Comparison of ENCODE assay signal across 7 mouse cellular contexts in genomic region chr7:25006171-25006570, GRCm38 (mm10). TPM values are rescaled to one million over a fixed set of nuclear protein-coding genes. Genes with fewer than 3 reads are reported as not detected.
A peak's percentile ranks its signal among the peaks of the same experiment; 100 is the strongest.
DNase-seq lines count a peak whose midpoint lies in the region; ATAC-seq and TF ChIP-seq lines count a peak whose summit lies in the region.

No protein-coding gene starts in this region.

- H3K27me3 ChIP-seq in forebrain, embryonic 12.5 days: peaks cover 75% of the 10 kb centered on the region
- peaks cover 94% of the 10 kb centered on the region for H3K27me3 ChIP-seq in limb, embryonic 10.5 days (ENCODE audit: low read depth, poor library complexity, severe bottlenecking)
- H3K27me3 ChIP-seq in neural tube, embryonic 15.5 days (replicated peaks): no peaks in the 10 kb centered on the region; the same call in 1 of the 2 replicates

- ATAC-seq in forebrain, embryonic 12.5 days (ENCODE audit: low FRiP score): no peak
- ATAC-seq in neural tube, embryonic 15.5 days (ENCODE audit: low FRiP score): peak; percentile 18; the same call in 1 of the 2 replicates

- peak overlapping the region; percentile 99 for H3K27ac ChIP-seq in layer of hippocampus, adult 2 months
- H3K27ac ChIP-seq in forebrain, embryonic 12.5 days: peak overlapping the region; percentile 93
- no peak overlapping the region for H3K27ac ChIP-seq in limb, embryonic 10.5 days
- H3K27ac ChIP-seq in neural tube, embryonic 15.5 days (replicated peaks): peak overlapping the region; percentile 95

- H3K4me3 ChIP-seq in layer of hippocampus, adult 2 months: peak overlapping the region; percentile 84
- H3K4me3 ChIP-seq in forebrain, embryonic 12.5 days (replicated peaks): peak overlapping the region; percentile 65
- peak overlapping the region; percentile 48 for H3K4me3 ChIP-seq in limb, embryonic 10.5 days
- H3K4me3 ChIP-seq in neural tube, embryonic 15.5 days (replicated peaks): peak overlapping the region; percentile 78

- DNase-seq in layer of hippocampus, adult 2 months (ENCODE audit: low spot score in 2 of 2): no peak
- DNase-seq in layer of hippocampus, postnatal 25 days (ENCODE audit: extremely low spot score in 1 of 2, low spot score in 1 of 2): no peak
- no peak for DNase-seq in limb, embryonic 10.5 days (ENCODE audit: low spot score)
- no peak for DNase-seq in thymus, postnatal 10 days (ENCODE audit: low spot score in 2 of 2)
- DNase-seq in kidney, postnatal 10 days: no peak

- no peak for TF ChIP-seq CTCF in layer of hippocampus, adult 2 months (conservative IDR thresholded peaks at IDR 0.05)

- 63% methylated on average over 3 of the region's 3 CpGs for WGBS in forebrain, embryonic 12.5 days
- WGBS in limb, embryonic 10.5 days: 69% methylated on average over 3 of the region's 3 CpGs
- WGBS in neural tube, embryonic 15.5 days: 60% methylated on average over 3 of the region's 3 CpGs

- no peaks in the 10 kb centered on the region for H3K9me3 ChIP-seq in forebrain, embryonic 12.5 days
- H3K9me3 ChIP-seq in limb, embryonic 10.5 days (replicated peaks): no peaks in the 10 kb centered on the region
- H3K9me3 ChIP-seq in neural tube, embryonic 15.5 days (replicated peaks): no peaks in the 10 kb centered on the region

- peak overlapping the region; percentile 74 for H3K9ac ChIP-seq in forebrain, embryonic 12.5 days
- peak overlapping the region; percentile 83 for H3K9ac ChIP-seq in neural tube, embryonic 15.5 days (replicated peaks)

- H3K4me1 ChIP-seq in forebrain, embryonic 12.5 days: peaks cover 82% of the 10 kb centered on the region
- H3K4me1 ChIP-seq in limb, embryonic 10.5 days: peaks cover 41% of the 10 kb centered on the region
- peaks cover 81% of the 10 kb centered on the region for H3K4me1 ChIP-seq in neural tube, embryonic 15.5 days

- peak overlapping the region; percentile 84 for H3K4me2 ChIP-seq in forebrain, embryonic 12.5 days
- H3K4me2 ChIP-seq in neural tube, embryonic 15.5 days: peak overlapping the region; percentile 57

- H3K36me3 ChIP-seq in forebrain, embryonic 12.5 days (replicated peaks): no peaks in the 10 kb centered on the region
- no peaks in the 10 kb centered on the region for H3K36me3 ChIP-seq in limb, embryonic 10.5 days
- no peaks in the 10 kb centered on the region; the same call in 1 of the 2 replicates for H3K36me3 ChIP-seq in neural tube, embryonic 15.5 days

RNA-seq across cellular contexts. Expression of gene Atp1a3, which starts 0.4 kb away (rescaled TPM):
- total RNA-seq in layer of hippocampus, adult 2 months (2021): 1,000 to 10,000 TPM; 2,443 to 2,563 TPM
- total RNA-seq in layer of hippocampus, postnatal 25 days (2021): 1,000 to 10,000 TPM; 2,623 to 2,665 TPM
- 68.2 and 87.4 TPM in 2 replicates for polyA plus RNA-seq in forebrain, embryonic 12.5 days (2016; fragmentation: Nextera tagmentation; extraction: Ambion mirVana)
- 0.05 and 0.15 TPM in 2 replicates for polyA plus RNA-seq in limb, embryonic 10.5 days (2016; fragmentation: Nextera tagmentation; extraction: Ambion mirVana)
- 538 and 586 TPM in 2 replicates for polyA plus RNA-seq in neural tube, embryonic 15.5 days (2015; fragmentation: Nextera tagmentation; extraction: Ambion mirVana)

RNA-seq across cellular contexts. Expression of gene Rabac1, which starts 33.6 kb away (rescaled TPM):
- total RNA-seq in layer of hippocampus, adult 2 months (2021): 100 to 1,000 TPM; 275 to 315 TPM
- 100 to 1,000 TPM; 270 to 302 TPM for total RNA-seq in layer of hippocampus, postnatal 25 days (2021)
- 82.3 and 87.7 TPM in 2 replicates for polyA plus RNA-seq in forebrain, embryonic 12.5 days (2016; fragmentation: Nextera tagmentation; extraction: Ambion mirVana)
- 57.5 and 57.8 TPM in 2 replicates for polyA plus RNA-seq in limb, embryonic 10.5 days (2016; fragmentation: Nextera tagmentation; extraction: Ambion mirVana)
- polyA plus RNA-seq in neural tube, embryonic 15.5 days (2015; fragmentation: Nextera tagmentation; extraction: Ambion mirVana): 297 and 336 TPM in 2 replicates

Comparison
In these comparisons a context has a peak if more than half of its experiments do, and no peak if none do; other contexts are left out.
1. RNA of gene Atp1a3, which starts 0.4 kb away (polyA plus RNA-seq): 538 to 586 TPM in neural tube, embryonic 15.5 days and 68.2 to 87.4 TPM in forebrain, embryonic 12.5 days; 0.05 to 0.15 TPM in limb, embryonic 10.5 days; every median in the first group is over 10 times any median in the second.
2. Peak in every context shown above with its lines, with median percentiles within 50 percentile points of each other: H3K4me3 ChIP-seq.